Mouse (Mus musculus) ES-Bruce4 (cell line): ENCODE results near the gene Neurog1. TPM values are rescaled to one million over a fixed set of nuclear protein-coding genes. Genes with fewer than 3 reads are reported as not detected.

Experiments
- H3K27ac ChIP-seq: 2 replicates; pipeline ENCODE4 v1.5.1; 2012; ENCODE audit warnings: low read length, inconsistent platforms; ENCODE audit not compliant: insufficient read depth
- H3K27me3 ChIP-seq: 2 replicates; pipeline ENCODE4 v1.6.1; 2012; ENCODE audit warnings: mild to moderate bottlenecking, low read length, inconsistent platforms; ENCODE audit not compliant: control insufficient read depth, poor library complexity, insufficient read depth, severe bottlenecking
- H3K36me3 ChIP-seq: 2 replicates; pipeline ENCODE4 v1.6.1; 2012; ENCODE audit warnings: inconsistent platforms, mild to moderate bottlenecking, low read length, moderate library complexity; ENCODE audit not compliant: control insufficient read depth, poor library complexity, insufficient read depth, severe bottlenecking
- H3K4me1 ChIP-seq: one replicate; pipeline ENCODE4 v1.8.1; 2011; ENCODE audit warnings: low read length; ENCODE audit not compliant: control insufficient read depth, insufficient read depth
- H3K4me3 ChIP-seq: 2 replicates; pipeline ENCODE4 v1.5.1; 2011; ENCODE audit warnings: low read depth, mild to moderate bottlenecking, low read length
- H3K9ac ChIP-seq: 2 replicates; pipeline ENCODE4 v1.6.1; 2012; ENCODE audit warnings: low read depth, mild to moderate bottlenecking, inconsistent platforms; ENCODE audit not compliant: poor library complexity, severe bottlenecking
- H3K9me3 ChIP-seq: replicated peaks from 2 replicates; pipeline ENCODE4 v1.6.1; 2012; ENCODE audit warnings: mild to moderate bottlenecking, low read length, inconsistent platforms; ENCODE audit not compliant: control insufficient read depth, poor library complexity, insufficient read depth, severe bottlenecking
- CTCF ChIP-seq: IDR thresholded peaks from one replicate; pipeline ENCODE4 v1.8.1; 2011; ENCODE audit warnings: low read depth, low read length
- EP300 ChIP-seq: IDR thresholded peaks from 2 replicates; pipeline ENCODE4 v1.6.1; 2011; ENCODE audit warnings: low read depth, low read length; ENCODE audit not compliant: insufficient read depth
- POLR2A ChIP-seq: IDR thresholded peaks from one replicate; pipeline ENCODE4 v1.8.1; 2011; ENCODE audit warnings: low read length; ENCODE audit not compliant: insufficient read depth
- polyA plus RNA-seq: library from polyadenylated mRNA; stranded (reverse); fragments of >200 nt; gene quantifications from 2 replicates; pipeline ENCODE4 v1.2.4, GENCODE M21; 2011; ENCODE audit warnings: low read depth; ENCODE audit not compliant: missing spikeins, insufficient read depth, insufficient read length

Gene Neurog1
- polyA plus RNA-seq, 1 experiment, result 0.36 TPM

GRCm38 (mm10) chr13:56249593-56250341 is 2.2 kb downstream of the Neurog1 start:
- Histone ChIP-seq H3K4me3 (no peak overlapping the region), H3K4me1 (no peaks in the 10 kb centered on the region), H3K9me3 (no peaks in the 10 kb centered on the region), H3K9ac (no peak overlapping the region), H3K36me3 (no peaks in the 10 kb centered on the region), H3K27me3 (peaks cover 42% of the 10 kb centered on the region), H3K27ac (no peak overlapping the region)
- TF ChIP-seq POLR2A (no peak), EP300 (no peak), CTCF (no peak)

GRCm38 (mm10) chr13:56243104-56243503 is 8.9 kb downstream of the Neurog1 start:
- Histone ChIP-seq H3K4me1 (no peaks in the 10 kb centered on the region), H3K36me3 (no peaks in the 10 kb centered on the region), H3K27ac (no peak overlapping the region), H3K4me3 (no peak overlapping the region), H3K9me3 (peaks cover 4% of the 10 kb centered on the region; the same call in 1 of the 2 replicates), H3K9ac (no peak overlapping the region), H3K27me3 (0 out of 2 replicates have a peak, but pooled peaks cover 4% of the 10 kb centered on the region)
- TF ChIP-seq POLR2A (no peak), CTCF (peak; percentile 52)

- Histone ChIP-seq H3K27me3 (no peaks in the 10 kb centered on the region), H3K4me1 (peaks cover 2% of the 10 kb centered on the region), H3K9ac (no peak overlapping the region), H3K9me3 (peaks cover 4% of the 10 kb centered on the region; the same call in 1 of the 2 replicates), H3K4me3 (no peak overlapping the region), H3K27ac (no peak overlapping the region), H3K36me3 (no peaks in the 10 kb centered on the region)
- TF ChIP-seq EP300 (no peak), CTCF (no peak), POLR2A (no peak)
Measured at GRCm38 (mm10) chr13:56240012-56240770, 11.8 kb downstream of the Neurog1 start.

- Histone ChIP-seq H3K4me1 (peaks cover 2% of the 10 kb centered on the region), H3K9ac (no peak overlapping the region), H3K27me3 (no peaks in the 10 kb centered on the region), H3K9me3 (peaks cover 2% of the 10 kb centered on the region; the same call in 1 of the 2 replicates), H3K4me3 (no peak overlapping the region), H3K36me3 (no peaks in the 10 kb centered on the region), H3K27ac (no peak overlapping the region)
- TF ChIP-seq CTCF (no peak), POLR2A (no peak), EP300 (no peak)
Measured at GRCm38 (mm10) chr13:56237905-56238304, 14.1 kb downstream of the Neurog1 start.

- no peaks in the 10 kb centered on the region for H3K27me3 ChIP-seq
- TF ChIP-seq EP300 (peak; percentile 72; the same call in 1 of the 2 replicates), POLR2A (no peak), CTCF (no peak)
Measured at GRCm38 (mm10) chr13:56236194-56236593, 15.8 kb downstream of the Neurog1 start.

GRCm38 (mm10) chr13:56228790-56229189 is 23.2 kb downstream of the Neurog1 start:
- H3K9me3 ChIP-seq, result no peaks in the 10 kb centered on the region
- TF ChIP-seq CTCF, result no peak
- no peak for TF ChIP-seq POLR2A
- no peak for TF ChIP-seq EP300
- no peak overlapping the region for H3K9ac ChIP-seq
- peaks cover 2% of the 10 kb centered on the region for H3K4me1 ChIP-seq
- no peak overlapping the region for H3K27ac ChIP-seq
- H3K36me3 ChIP-seq, result no peaks in the 10 kb centered on the region
- H3K4me3 ChIP-seq, result no peak overlapping the region
- H3K27me3 ChIP-seq, result 0 out of 2 replicates have a peak, but pooled peaks cover 2% of the 10 kb centered on the region

More at GRCm38 (mm10) chr13:56236194-56236593, 15.8 kb downstream of the Neurog1 start:
- Histone ChIP-seq H3K9ac (no peak overlapping the region), H3K27ac (no peak overlapping the region), H3K9me3 (no peaks in the 10 kb centered on the region), H3K36me3 (no peaks in the 10 kb centered on the region), H3K4me3 (no peak overlapping the region), H3K4me1 (peaks cover 2% of the 10 kb centered on the region)
